Mouse (Mus musculus): ENCODE data around the gene Tll2. TPM values are rescaled to one million over a fixed set of nuclear protein-coding genes. Genes with fewer than 3 reads are reported as not detected.

The Tll2 gene
- polyA plus RNA-seq, 1 experiment from 2014 or later: not detected

DNA sequence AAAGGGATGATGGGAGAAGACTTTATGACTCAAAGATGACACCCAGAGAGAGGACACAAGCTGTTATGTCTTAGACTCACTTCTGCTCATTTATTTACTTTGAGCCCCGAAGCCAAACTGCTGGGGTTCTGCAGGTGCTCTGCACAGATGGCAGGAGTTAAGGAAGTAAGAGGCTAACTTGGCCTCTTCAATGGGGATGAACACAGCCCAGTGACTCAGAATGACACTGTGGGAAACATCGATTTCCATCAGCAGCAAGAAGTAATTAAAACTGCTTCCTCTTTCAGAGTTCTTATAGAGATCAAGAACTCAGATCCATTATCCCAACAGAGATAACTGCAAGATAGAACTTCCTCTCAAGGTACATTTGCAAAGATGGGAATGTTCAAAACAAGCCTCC, 29.8 kb downstream of the Tll2 start:
- Histone ChIP-seq H3K9me3 (ENCODE audit: control insufficient read depth, low read length) (no peaks in the 10 kb centered on the region), H3K27me3 (replicated peaks; ENCODE audit: control insufficient read depth, insufficient read depth, low read length) (no peaks in the 10 kb centered on the region), H3K9ac (ENCODE audit: low read depth, low read length) (no peak overlapping the region), H3K27ac (ENCODE audit: low read depth, low read length) (no peak overlapping the region), H3K4me3 (ENCODE audit: low read depth, low read length) (no peak overlapping the region), H3K36me3 (ENCODE audit: control insufficient read depth, insufficient read depth, low read length) (no peaks in the 10 kb centered on the region), H3K4me2 (no peak overlapping the region), H3K4me1 (replicated peaks; ENCODE audit: control insufficient read depth, insufficient read depth, low read length) (no peaks in the 10 kb centered on the region)
- no peak for DNase-seq (ENCODE audit: low spot score)
- ATAC-seq (replicated peaks; ENCODE audit: low FRiP score): no peak
- WGBS: 71% methylated on average over 2 of the region's 2 CpGs

DNA sequence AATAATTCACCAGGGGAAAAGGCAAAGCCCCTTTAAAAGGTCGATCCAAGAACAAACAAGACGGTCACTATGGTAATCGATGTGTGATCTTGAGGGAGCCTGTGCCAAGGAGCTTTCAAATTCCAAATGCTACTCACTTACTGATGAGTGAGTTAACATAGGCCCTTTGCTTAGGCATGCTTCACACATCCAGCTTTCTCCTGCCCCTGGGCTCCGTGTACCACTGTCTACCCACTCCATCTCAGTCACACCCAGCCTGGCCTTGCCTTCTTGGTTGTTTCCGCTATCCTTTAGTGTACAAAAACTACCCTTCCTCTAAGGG, 40.8 kb downstream of the Tll2 start:
- no peak overlapping the region for H3K9ac ChIP-seq (ENCODE audit: low read depth, low read length)
- H3K27me3 ChIP-seq (replicated peaks; ENCODE audit: control insufficient read depth, insufficient read depth, low read length): no peaks in the 10 kb centered on the region
- H3K9me3 ChIP-seq (ENCODE audit: control insufficient read depth, low read length): no peaks in the 10 kb centered on the region
- no peak for ATAC-seq (replicated peaks; ENCODE audit: low FRiP score)
- DNase-seq (ENCODE audit: low spot score): no peak
- 81% methylated on average over 5 of the region's 5 CpGs for WGBS
- H3K27ac ChIP-seq (ENCODE audit: low read depth, low read length): no peak overlapping the region
- H3K4me3 ChIP-seq (ENCODE audit: low read depth, low read length): no peak overlapping the region
- no peaks in the 10 kb centered on the region for H3K4me1 ChIP-seq (replicated peaks; ENCODE audit: control insufficient read depth, insufficient read depth, low read length)
- no peaks in the 10 kb centered on the region for H3K36me3 ChIP-seq (ENCODE audit: control insufficient read depth, insufficient read depth, low read length)
- no peak overlapping the region for H3K4me2 ChIP-seq

DNA sequence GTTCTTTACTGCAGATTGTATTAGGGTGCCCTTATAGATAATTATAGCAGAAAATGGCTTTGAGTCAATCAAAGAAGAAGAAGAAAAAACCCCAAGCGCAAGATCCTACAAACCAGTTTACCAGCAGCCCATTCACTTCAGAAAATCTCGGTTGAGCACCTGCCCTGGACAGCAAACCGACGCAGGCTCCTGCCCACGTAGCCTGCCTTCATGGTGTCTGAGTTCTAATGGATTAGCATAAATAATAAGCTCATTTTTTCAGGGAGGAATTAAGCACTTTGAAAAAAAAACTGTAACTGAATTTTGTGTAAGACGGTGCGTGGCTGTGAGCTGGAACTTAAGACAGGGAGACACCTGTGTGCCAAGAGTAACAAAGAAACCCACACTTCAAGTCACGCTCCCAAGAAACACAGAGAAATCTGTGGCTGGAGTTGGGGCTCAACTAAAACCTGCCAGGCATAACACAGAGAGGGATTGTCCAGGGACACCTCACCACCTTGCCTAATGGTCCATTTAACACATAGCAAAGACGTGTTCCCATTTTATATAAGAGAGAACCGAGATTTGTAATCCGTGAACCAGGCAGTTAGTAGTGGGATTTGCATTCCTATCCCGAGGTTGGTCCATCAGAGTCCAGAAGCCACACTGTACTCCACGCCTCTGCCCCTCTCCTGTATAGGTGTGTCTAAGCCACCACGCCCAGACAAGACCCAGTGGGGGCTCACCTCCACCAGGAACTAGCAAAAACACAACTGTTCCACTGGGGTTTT, 41.3 kb downstream of the Tll2 start:
- Histone ChIP-seq H3K27ac (ENCODE audit: low read depth, low read length) (no peak overlapping the region), H3K36me3 (ENCODE audit: control insufficient read depth, insufficient read depth, low read length) (no peaks in the 10 kb centered on the region), H3K27me3 (replicated peaks; ENCODE audit: control insufficient read depth, insufficient read depth, low read length) (no peaks in the 10 kb centered on the region), H3K4me3 (ENCODE audit: low read depth, low read length) (no peak overlapping the region), H3K9ac (ENCODE audit: low read depth, low read length) (no peak overlapping the region), H3K4me2 (no peak overlapping the region), H3K9me3 (ENCODE audit: control insufficient read depth, low read length) (no peaks in the 10 kb centered on the region), H3K4me1 (replicated peaks; ENCODE audit: control insufficient read depth, insufficient read depth, low read length) (no peaks in the 10 kb centered on the region)
- DNase-seq (ENCODE audit: low spot score) (no peak), ATAC-seq (replicated peaks; ENCODE audit: low FRiP score) (no peak)
- 77% methylated on average over 14 of the region's 14 CpGs for WGBS

DNA sequence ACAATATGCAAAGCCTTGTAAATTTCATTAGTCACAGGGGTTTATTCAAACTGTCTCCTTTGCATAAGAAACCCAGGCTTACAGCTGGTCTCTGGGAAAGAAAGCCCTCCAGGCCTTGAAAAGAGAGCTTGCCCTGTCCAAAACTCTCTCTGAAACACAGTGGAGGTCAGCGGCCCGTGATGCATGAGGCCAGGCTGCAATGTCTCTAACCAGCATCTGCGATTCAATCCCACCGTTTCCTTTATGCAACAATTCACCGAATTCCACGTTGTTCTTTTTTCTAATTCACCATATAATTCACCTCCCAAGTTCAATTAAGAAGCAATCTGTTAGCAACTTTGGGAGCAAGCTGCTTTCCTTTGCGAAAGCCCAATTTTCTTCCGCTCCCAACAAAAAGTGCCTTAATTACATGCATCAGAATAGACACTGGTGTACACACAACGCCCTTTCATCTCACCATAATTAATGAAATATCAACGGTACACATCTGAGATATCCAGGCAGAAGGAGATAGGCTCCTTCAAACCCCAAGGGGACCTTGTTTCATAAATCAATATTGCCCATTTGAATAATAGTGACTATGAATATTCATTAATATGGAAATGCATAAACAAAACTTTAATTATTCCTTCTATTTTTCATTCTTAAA, 42.1 kb downstream of the Tll2 start:
- H3K9ac ChIP-seq (ENCODE audit: low read depth, low read length): no peak overlapping the region
- H3K27ac ChIP-seq (ENCODE audit: low read depth, low read length): no peak overlapping the region
- 83% methylated on average over 10 of the region's 10 CpGs for WGBS

DNA sequence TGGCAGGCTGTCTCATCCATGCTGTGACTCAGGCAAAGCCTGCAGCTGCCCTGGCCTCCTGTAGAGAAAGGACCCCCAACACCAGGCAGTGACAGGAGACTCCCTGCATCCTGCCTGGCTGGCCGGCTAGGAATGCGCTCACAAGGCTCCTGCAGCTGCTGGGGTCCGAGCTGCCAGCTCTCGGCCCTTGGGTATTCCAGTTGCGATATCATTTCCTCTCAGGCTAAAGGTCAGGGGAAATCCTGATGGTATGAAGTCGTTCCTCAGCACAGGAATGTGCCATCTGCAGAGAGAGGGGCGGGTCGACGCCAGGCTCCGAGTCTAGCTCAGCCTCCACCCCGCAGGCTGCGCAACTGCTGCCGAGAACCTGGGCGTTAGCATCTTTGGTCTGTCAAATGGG, 46.2 kb downstream of the Tll2 start:
- DNase-seq (ENCODE audit: low spot score): no peak
- no peaks in the 10 kb centered on the region for H3K27me3 ChIP-seq (replicated peaks; ENCODE audit: control insufficient read depth, insufficient read depth, low read length)

More for the DNA sequence above, 42.1 kb downstream of the Tll2 start:
- Histone ChIP-seq H3K9me3 (ENCODE audit: control insufficient read depth, low read length) (no peaks in the 10 kb centered on the region), H3K4me3 (ENCODE audit: low read depth, low read length) (no peak overlapping the region), H3K4me1 (replicated peaks; ENCODE audit: control insufficient read depth, insufficient read depth, low read length) (no peaks in the 10 kb centered on the region), H3K4me2 (no peak overlapping the region), H3K36me3 (ENCODE audit: control insufficient read depth, insufficient read depth, low read length) (no peaks in the 10 kb centered on the region), H3K27me3 (replicated peaks; ENCODE audit: control insufficient read depth, insufficient read depth, low read length) (no peaks in the 10 kb centered on the region)
- DNase-seq (ENCODE audit: low spot score) (no peak), ATAC-seq (replicated peaks; ENCODE audit: low FRiP score) (no peak)

DNA sequence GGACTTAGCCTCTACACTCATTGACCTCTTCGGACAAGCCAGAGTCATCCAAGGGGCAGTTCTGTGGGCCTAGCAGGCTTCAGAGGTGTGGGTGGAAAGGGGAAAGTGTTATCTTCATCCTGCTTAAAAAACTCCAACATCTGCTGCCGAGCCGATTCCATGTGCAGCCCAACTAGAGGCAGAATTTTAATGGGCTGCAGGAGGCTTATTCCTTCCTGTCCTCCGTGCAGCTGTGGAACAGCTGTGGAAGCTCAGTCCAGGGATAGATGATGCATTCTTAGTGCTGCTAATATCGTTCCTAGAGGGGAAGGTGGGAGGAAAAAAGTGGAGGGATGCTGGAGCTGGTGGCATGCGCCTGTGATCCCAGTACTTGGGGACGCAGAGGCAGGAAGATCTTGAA, 52.0 kb downstream of the Tll2 start:
- WGBS: 76% methylated on average over 7 of the region's 7 CpGs
- H3K4me2 ChIP-seq: no peak overlapping the region
- no peak overlapping the region for H3K27ac ChIP-seq (ENCODE audit: low read depth, low read length)
- H3K9me3 ChIP-seq (ENCODE audit: control insufficient read depth, low read length): no peaks in the 10 kb centered on the region
- H3K4me3 ChIP-seq (ENCODE audit: low read depth, low read length): no peak overlapping the region
- H3K36me3 ChIP-seq (ENCODE audit: control insufficient read depth, insufficient read depth, low read length): no peaks in the 10 kb centered on the region
- DNase-seq (ENCODE audit: low spot score) (no peak), ATAC-seq (replicated peaks; ENCODE audit: low FRiP score) (no peak)
- no peaks in the 10 kb centered on the region for H3K4me1 ChIP-seq (replicated peaks; ENCODE audit: control insufficient read depth, insufficient read depth, low read length)
- no peaks in the 10 kb centered on the region for H3K27me3 ChIP-seq (replicated peaks; ENCODE audit: control insufficient read depth, insufficient read depth, low read length)
- H3K9ac ChIP-seq (ENCODE audit: low read depth, low read length): no peak overlapping the region

More for the DNA sequence above, 46.2 kb downstream of the Tll2 start:
- ATAC-seq (replicated peaks; ENCODE audit: low FRiP score): no peak
- Histone ChIP-seq H3K4me2 (no peak overlapping the region), H3K36me3 (ENCODE audit: control insufficient read depth, insufficient read depth, low read length) (no peaks in the 10 kb centered on the region), H3K4me3 (ENCODE audit: low read depth, low read length) (no peak overlapping the region), H3K4me1 (replicated peaks; ENCODE audit: control insufficient read depth, insufficient read depth, low read length) (no peaks in the 10 kb centered on the region), H3K9ac (ENCODE audit: low read depth, low read length) (no peak overlapping the region), H3K9me3 (ENCODE audit: control insufficient read depth, low read length) (no peaks in the 10 kb centered on the region), H3K27ac (ENCODE audit: low read depth, low read length) (no peak overlapping the region)
- 50% methylated on average over 14 of the region's 14 CpGs for WGBS

DNA sequence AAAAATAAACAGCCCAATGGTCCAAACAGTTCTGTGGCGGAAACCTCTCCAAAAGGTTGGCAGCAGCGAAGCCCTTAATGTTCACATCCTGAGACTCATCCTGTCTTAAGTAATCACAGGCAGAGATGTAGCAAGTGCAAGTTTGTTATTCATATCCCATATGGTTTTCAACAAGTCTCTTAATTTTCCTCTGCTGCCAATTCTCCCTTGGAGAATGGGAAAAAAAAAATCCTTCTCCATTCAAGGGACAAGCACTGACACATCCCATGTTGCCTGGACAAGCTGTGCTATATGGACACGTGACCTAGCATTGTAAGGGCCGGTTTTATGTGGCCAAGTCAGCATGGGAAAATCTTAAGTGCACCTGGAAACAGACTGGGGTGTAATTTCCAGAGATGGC, 54.2 kb downstream of the Tll2 start:
- no peaks in the 10 kb centered on the region for H3K36me3 ChIP-seq (ENCODE audit: control insufficient read depth, insufficient read depth, low read length)
- no peak for DNase-seq (ENCODE audit: low spot score)
- WGBS: 79% methylated on average over 4 of the region's 4 CpGs
- no peak overlapping the region for H3K9ac ChIP-seq (ENCODE audit: low read depth, low read length)
- H3K27ac ChIP-seq (ENCODE audit: low read depth, low read length): no peak overlapping the region
- H3K4me2 ChIP-seq: no peak overlapping the region
- H3K9me3 ChIP-seq (ENCODE audit: control insufficient read depth, low read length): no peaks in the 10 kb centered on the region
- H3K4me1 ChIP-seq (replicated peaks; ENCODE audit: control insufficient read depth, insufficient read depth, low read length): no peaks in the 10 kb centered on the region
- no peak overlapping the region for H3K4me3 ChIP-seq (ENCODE audit: low read depth, low read length)
- ATAC-seq (replicated peaks; ENCODE audit: low FRiP score): no peak
- H3K27me3 ChIP-seq (replicated peaks; ENCODE audit: control insufficient read depth, insufficient read depth, low read length): no peaks in the 10 kb centered on the region

DNA sequence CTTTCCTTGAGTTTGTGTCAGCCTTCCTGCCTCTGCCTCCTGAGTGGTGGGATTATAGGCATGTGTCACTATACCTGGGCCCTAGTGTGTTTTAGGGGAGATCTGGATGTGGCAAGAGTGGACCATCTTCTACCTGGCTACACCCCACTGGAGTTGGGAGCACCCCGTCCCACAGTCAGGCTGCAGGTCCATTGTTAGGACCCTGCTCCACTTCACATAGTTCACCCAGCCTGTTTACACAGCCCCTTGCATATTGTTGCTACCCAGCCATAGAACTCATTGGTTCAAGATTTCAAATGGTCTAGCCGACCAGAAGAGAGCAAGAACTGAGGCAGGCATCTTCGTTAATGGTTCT, 54.6 kb downstream of the Tll2 start:
- 83% methylated on average over 3 of the region's 3 CpGs for WGBS
- no peak overlapping the region for H3K4me3 ChIP-seq (ENCODE audit: low read depth, low read length)
- H3K4me2 ChIP-seq: no peak overlapping the region
- H3K4me1 ChIP-seq (replicated peaks; ENCODE audit: control insufficient read depth, insufficient read depth, low read length): no peaks in the 10 kb centered on the region
- no peak overlapping the region for H3K9ac ChIP-seq (ENCODE audit: low read depth, low read length)
- H3K27ac ChIP-seq (ENCODE audit: low read depth, low read length): no peak overlapping the region
- DNase-seq (ENCODE audit: low spot score): no peak
- H3K36me3 ChIP-seq (ENCODE audit: control insufficient read depth, insufficient read depth, low read length): no peaks in the 10 kb centered on the region
- H3K27me3 ChIP-seq (replicated peaks; ENCODE audit: control insufficient read depth, insufficient read depth, low read length): no peaks in the 10 kb centered on the region
- ATAC-seq (replicated peaks; ENCODE audit: low FRiP score): no peak
- no peaks in the 10 kb centered on the region for H3K9me3 ChIP-seq (ENCODE audit: control insufficient read depth, low read length)

DNA sequence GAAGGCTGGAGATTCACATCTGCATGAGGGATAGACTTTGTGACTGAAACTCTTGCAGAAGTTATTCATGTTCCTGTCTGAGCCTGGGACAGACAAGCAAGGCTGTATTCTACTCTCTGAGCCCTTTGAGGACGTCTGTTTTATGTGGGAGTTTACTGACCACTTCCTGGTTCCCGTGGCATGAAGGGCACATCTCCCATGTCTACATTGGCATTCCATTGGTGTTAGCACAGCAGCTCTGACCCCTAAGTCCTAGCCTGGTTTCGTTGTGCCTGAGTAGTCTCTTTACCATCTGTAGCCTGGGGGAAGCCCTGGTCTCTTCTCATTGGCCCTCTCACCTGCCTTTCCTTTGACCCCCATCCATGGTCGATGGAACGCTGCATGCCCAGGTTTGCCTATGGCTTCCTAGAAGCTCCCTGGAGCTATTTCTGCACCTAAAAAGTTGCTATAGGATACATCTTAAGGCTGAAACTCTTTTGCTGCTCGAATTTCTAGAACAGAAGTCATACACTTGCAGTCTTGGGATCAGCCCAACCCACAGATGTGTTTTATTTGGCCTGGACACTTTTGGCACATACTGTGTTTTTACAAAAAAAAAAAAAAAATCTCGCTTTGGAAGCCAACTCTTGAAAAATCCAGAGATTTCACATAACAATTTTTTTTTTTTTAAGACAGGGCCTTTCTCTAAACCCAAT, 55.2 kb downstream of the Tll2 start:
- 68% methylated on average over 7 of the region's 7 CpGs for WGBS
- no peaks in the 10 kb centered on the region for H3K27me3 ChIP-seq (replicated peaks; ENCODE audit: control insufficient read depth, insufficient read depth, low read length)
- H3K27ac ChIP-seq (ENCODE audit: low read depth, low read length): no peak overlapping the region
- H3K4me1 ChIP-seq (replicated peaks; ENCODE audit: control insufficient read depth, insufficient read depth, low read length): no peaks in the 10 kb centered on the region
- H3K36me3 ChIP-seq (ENCODE audit: control insufficient read depth, insufficient read depth, low read length): no peaks in the 10 kb centered on the region
- H3K9ac ChIP-seq (ENCODE audit: low read depth, low read length): no peak overlapping the region
- H3K9me3 ChIP-seq (ENCODE audit: control insufficient read depth, low read length): no peaks in the 10 kb centered on the region
- ATAC-seq (replicated peaks; ENCODE audit: low FRiP score) (no peak), DNase-seq (ENCODE audit: low spot score) (no peak)
- H3K4me2 ChIP-seq: no peak overlapping the region
- no peak overlapping the region for H3K4me3 ChIP-seq (ENCODE audit: low read depth, low read length)
